Mouse (Mus musculus) activated CD4-positive, CD25-positive, alpha-beta regulatory T cell, adult 4 months (primary cell): ENCODE results near the gene Abca13. TPM values are rescaled to one million over a fixed set of nuclear protein-coding genes. Genes with fewer than 3 reads are reported as not detected.
"Not testable (repeated sequence)": the region's sequence is repeated elsewhere in the genome, so short reads cannot be mapped to it uniquely, and the experiment has no call there.

Source experiments
- ATAC-seq: one replicate; pipeline ENCODE4 v1.8.0; 2017
- polyA plus RNA-seq, 2 experiments: library from polyadenylated mRNA; unstranded; fragments of 100-300 nt; shearing (Covaris generic); gene quantifications; one replicate each; pipeline ENCODE4 v1.2.1; 2017

Gene Abca13
- under 1 TPM in 1 of 2 experiments, not detected in 1; 0.03 TPM for polyA plus RNA-seq

DNA sequence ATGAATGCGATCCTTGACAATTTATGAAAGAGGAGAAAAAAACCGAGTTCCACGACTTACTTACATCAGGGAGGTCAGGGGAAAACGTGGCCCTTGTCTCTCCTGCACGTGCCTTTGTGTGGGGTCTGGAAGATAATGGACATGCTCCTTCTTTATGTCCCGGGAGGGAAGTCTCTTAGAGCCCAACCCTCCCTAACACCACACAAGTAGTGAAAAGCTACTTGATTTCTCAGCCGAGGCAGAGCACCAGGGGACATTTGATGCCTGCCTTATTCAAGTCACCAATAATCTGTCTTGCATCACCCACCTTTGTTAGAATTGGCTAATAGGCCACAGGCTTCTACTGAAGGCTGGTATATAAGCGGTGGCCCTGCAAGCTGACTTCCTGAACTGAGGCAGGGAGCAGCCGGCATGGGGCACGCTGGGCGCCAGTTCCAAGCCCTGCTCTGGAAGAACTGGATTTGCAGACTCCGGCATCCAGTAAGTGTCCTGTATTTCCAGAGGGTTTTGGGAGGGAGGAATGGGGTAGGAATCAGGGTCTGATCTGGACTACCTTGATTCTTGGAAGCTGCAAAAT lies at the start of gene Abca13:
TSS of gene Abca13 (plus strand) at position 388 of the 577 bp plus-strand sequence.
- no peak for ATAC-seq

DNA sequence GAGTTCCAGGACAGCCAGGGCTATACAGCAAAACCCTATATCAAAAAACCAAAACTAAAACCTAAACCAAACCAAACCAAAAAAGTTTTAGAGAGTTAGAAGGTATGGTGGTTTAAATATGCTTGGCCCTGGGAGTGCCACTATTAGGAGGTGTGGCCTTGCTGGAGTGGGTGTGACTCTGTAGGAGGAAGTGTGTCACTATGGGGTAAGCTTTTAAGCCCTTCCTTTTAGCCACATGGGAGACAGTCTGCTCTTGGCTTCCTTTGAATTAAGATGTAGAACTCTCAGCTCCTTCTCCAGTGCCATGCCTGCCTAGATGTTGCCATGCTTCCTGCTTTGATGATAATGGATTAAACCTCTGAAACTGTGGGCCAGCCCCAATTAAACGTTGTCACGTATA lies 46.6 kb upstream of the Abca13 start:
- no peak for ATAC-seq

DNA sequence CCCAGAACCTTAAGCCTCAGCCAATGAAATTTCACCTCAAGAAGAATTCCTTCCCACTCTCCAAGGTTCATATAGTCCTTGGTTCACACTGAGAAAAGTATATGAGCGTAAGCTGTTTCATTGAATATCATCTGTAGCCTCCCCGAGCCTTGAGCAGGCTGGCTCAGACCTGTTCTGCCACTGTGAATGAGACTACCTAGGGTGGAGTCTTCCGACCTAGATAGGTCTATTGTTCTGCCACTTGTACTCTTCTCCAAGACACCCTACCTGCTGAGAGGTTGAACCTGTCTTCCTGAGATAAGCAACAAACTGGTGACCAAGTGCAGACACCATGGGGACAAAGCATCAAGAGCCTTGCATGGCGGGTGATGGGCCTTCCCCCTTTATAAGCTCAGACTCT lies 45.6 kb upstream of the Abca13 start:
- no peak for ATAC-seq

DNA sequence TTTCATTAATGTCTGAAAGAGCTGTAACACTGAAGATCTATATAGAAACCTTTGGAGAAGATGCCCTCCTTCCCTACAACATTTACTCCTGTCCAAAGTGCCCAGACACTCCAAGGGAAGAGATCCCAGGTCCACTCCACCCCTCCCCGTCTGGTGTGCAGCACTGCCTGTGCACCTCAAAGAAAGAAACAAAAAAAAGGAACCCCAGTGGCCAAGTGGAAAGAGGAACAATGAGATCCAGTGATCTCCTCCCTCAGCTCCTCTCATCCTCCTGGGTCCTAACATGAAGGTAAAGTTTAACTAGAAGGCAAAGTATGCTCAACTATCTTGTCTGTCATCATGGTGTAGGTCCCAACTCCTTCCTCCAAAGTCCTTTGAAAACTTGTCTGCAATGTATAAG lies 45.1 kb upstream of the Abca13 start:
- no peak for ATAC-seq

DNA sequence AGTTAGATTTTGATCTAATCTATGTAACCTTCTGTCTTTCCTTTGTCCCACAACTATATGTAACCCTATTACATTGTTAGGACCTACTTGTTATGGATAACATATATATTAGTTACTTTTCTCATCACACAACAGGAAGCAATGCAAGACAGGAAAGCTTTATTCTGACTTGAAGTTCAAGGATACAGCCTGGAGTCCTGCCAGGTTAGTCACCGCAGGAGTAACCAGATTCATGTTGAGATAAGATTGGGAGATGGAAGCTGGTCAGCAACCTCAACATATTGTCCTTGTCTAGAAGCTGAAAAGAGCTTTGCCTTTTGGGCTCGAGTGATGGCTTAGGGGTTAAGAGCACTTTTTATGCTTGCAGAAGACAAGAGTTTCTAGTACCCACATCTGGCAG lies 43.5 kb upstream of the Abca13 start:
- ATAC-seq, result no peak

DNA sequence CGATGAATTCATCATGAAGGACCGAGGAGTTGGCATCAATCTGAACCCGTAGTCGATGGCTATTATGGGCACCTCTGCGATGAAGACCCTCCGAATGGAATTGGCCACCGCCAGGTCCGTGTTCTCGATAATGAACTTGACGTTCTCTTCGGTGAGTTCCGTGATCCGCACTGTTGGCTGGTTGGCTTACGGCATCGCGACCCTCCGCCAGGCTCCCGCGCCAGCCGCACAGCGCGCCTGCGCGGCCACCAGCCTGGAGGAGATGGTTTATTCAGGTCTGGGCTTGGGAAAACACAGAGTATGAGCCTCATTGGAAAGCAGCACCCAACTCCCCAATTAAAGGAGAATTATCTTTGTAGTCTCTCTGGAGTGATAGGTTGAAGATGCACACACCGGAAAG lies 41.3 kb upstream of the Abca13 start:
- ATAC-seq, result not testable (repeated sequence)

DNA sequence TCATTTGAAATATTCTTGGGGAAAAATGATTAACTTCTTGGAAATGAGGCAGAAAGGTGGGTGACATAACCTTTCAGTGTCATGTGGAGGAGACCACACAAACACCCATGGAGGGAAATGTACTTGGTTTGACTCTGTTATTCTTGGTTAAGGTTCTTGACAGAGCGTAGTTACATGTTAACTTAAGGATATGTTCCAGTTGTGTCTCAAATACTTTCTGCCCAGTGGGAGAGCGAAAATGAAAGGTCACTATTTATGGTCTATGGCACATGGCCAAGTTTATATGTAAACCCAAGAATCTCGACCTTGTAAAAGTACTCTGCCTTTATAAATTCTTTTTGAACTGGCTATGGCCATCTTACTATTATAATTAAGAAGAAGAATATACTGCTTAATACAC lies 31.8 kb upstream of the Abca13 start:
- ATAC-seq, result no peak

DNA sequence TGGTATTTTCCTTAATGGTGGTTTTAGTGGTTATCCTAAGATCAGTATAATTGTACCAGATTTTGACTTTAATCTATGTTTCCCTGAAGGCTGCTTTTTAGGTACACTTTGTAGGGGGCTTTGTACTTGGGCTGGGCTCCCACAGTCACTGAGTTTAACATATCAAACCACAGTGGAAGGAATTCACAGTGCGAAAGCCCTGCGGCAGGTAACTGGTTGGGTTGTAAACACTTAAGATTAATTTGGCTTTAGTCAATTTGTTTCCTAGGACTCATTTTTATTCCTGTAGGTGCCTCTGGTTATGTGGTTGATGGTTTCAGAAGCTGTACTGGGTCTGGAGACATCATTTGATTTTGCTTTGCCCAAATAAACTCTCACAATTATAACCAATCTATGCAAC lies 24.4 kb upstream of the Abca13 start:
- no peak for ATAC-seq

DNA sequence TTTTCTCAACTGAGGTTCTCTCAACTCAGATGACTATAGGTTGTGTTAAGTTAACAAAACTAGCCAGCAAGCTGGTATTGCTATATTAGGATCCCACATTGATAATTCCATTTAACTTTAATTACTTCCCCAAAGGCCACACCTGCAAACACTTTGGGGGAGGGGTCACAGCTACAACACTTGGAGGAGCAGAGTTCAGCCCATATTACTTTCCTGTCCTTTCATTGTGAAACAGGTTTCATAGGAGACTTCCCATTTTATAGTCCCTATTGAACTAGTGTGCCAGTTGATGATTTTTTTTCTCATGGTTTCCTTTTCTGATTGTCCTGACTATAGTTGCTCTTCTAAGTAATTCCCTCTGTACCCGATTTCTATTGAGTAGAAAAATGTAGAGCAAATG lies 10.3 kb upstream of the Abca13 start:
- no peak for ATAC-seq

DNA sequence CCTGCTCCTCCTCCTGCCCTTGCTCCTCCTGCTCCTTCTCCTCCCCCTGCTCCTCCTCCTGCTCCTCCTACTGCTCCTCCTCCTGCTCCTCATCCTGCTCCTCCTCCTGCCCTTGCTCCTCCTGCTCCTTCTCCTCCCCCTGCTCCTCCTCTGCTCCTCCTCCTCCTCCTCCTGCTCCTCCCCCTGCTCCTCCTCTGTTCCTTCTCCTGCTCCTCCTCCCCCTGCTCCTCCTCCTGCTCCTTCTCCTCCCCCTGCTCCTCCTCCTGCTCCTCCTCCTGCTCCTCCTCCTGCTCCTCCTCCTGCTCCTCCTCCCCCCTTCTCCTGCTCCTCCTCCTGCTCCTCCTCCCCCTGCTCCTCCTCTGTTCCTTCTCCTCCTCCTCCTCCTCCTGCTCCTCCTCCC lies 2.3 kb upstream of the Abca13 start:
- ATAC-seq, result not testable (repeated sequence)

DNA sequence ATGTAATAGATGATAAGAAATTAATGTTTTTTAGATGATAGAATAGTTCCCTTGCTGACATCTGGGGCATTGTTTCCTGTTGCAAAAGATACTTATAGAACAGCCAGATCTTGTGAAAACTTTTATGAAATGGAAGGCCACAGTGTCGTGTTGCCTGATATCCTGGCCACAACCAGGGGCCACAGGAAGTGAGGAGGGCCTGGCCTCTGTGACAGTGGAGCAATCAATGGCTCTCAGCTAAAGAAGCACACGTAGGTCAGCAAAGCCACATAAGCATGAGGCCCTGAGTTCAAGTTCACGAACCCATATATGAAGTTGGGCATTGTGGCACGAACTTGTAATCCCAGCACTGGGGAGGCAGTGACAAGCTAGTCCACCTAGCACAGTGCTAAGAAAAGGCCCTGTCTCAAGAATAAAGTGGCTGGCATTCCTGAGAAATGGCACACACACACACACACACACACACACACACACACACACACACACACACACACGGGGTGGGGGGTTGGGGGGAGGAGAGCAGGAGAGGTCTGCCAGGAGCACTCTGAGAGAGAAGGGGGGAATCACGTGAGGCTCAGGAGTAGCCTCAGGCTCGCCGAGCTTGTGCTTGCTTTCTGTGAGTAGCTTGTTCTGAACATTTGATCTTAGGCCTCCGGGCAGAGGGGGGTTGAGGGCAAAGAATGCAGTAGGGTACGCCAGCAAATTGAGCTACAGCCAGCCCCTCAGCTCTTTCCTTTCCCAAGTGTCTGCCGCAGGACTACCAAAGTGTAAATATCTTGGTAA lies 779 bp upstream of the Abca13 start:
- ATAC-seq, result no peak

DNA sequence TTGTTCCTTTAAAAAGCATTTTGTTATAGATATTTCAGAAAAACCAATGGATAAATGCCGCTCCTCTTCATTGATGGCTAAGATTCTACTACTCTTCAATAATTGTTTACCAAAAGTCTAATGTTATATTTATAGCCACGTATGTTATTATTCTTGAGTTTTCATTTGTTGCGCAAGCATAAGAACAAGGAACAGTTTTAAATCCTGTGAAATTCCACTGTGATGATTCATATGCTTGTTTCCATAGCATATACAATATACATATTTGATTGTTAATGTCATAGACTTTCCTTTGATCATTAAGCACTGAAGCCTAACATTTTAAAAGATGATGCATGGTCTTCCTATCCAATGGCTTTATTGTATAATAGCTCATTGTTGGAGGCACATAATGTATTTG lies 3.1 kb downstream of the Abca13 start:
- ATAC-seq, result no peak

DNA sequence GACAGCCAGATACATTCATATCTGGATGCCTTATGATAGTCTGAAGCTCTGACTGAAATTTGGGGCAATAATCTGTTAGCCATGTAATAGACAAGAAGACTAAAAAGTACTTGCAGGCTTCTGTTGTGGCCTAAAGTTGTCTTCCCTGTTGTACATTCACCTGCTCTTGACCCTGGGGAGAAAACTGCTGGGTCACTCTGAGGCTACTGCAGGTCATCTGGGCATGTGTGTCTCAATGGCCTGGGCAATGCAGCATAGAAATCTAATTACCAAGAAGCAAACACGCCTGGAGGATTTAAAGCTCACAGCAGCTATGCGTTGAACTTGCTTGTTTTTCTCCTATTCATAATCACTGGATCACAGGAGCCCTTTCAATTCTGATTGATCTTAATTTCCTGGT lies 8.1 kb downstream of the Abca13 start:
- no peak for ATAC-seq

DNA sequence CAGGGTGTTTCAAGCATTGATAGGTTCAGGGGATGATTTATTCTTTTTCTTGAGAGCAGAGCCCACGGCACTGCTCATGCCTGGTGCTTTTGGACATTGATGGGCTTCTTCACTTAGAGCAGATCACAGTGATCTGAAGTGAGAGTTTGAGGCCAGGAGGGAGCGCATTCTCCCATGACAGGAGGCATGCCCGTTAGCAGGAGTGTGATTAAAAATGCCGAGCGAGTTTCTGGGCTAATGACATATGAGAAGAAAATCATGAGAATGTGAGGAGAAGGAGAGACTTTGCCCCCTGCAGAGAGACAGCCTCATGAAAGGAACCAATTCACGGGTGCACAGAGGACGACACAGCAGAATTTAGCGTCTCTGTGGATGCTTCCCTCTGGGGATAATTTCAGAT lies 19.0 kb downstream of the Abca13 start:
- ATAC-seq, result no peak

DNA sequence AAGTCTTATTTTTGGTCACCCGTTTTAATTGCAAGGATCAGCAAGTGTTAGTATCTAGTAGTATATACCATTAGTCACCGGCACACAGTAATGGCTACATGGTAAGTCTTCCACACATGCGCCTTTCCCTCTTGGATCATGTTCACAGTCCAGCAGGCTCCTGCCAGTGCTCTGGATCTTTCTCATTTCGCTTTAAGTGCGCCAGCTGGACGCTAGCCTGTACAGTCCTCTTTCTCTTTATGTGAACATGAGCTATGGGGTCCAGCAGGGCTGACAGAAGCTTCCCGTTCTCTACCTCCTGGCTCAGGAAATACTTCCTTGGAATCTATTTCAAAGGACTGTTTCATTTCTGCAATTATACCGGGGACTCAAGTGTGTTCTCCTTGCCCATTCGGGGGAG lies 21.8 kb downstream of the Abca13 start:
- ATAC-seq, result no peak

DNA sequence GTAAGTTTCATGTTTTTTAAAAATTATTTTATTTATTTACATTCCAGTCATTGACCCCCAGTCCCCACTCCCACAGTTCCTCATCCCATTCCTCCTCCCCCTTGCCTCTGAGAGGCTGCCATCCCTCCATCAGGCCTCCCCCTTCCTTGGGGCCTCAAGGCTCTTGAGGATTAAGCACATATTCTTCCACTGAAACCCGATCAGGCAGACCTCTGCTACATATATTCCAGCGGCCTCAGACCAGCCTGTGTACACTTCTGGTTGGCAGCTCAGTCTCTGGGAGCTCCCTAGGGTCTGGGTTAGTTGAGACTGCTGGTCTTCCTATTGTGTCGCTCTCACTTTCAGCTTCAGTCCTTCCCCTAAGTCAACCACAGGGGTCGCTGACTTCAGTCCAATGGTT lies 24.5 kb downstream of the Abca13 start:
- ATAC-seq, result no peak

DNA sequence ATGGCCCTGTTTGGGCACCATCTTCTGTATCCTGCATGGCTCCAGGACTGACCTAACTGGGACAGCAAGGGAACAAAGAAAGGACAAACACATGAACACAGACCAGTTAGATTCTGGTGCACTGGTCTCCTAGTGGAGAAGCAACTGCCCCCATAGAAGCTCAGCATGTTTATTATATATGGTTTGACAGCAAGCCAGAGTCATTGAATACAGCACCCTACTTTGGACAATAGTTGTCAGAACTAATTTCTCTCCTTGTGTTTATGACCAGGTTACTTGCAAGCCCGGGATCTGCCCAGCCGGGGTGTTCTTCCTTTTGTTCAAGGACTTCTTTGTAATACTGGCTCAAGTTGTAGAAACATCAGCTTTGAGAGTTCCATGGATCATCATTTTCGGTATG lies 28.8 kb downstream of the Abca13 start:
- no peak for ATAC-seq

DNA sequence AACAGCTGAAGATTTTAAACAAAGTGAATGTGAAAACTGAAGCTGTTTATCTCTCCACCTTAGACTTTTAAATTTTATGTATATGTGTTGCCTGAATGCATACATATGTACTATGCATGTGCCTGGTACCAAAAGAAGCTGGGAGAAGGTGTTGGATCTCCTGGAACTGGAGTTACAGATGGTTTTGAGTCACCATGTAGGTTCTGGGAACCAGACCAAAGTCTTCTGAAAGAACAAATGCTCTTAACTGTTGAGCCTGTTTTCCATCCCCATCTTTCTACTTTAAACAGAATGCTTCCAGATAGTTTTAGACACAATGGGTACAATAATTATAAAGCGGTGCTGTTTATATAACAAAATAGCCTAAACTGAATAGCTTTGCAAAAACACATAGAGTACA lies 29.9 kb downstream of the Abca13 start:
- no peak for ATAC-seq

DNA sequence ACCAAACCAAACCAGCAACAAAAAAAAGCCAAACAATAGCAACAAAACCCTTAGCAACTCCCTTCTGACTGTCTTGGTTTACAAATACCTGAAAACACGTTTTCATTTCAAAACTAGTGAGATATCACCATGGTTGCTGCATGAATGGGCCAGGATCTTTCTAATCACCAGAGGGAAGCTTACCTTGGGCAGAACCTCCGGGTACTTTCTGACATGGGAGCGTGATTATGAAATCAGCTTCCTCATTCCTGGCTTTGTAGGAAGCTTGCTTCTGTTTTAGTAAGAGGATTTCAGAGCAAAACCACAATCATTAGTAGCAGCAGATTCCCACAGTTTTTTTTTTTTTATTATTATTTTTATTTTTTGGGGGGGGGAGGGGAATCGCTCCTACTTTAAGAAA lies 34.7 kb downstream of the Abca13 start:
- ATAC-seq, result no peak

DNA sequence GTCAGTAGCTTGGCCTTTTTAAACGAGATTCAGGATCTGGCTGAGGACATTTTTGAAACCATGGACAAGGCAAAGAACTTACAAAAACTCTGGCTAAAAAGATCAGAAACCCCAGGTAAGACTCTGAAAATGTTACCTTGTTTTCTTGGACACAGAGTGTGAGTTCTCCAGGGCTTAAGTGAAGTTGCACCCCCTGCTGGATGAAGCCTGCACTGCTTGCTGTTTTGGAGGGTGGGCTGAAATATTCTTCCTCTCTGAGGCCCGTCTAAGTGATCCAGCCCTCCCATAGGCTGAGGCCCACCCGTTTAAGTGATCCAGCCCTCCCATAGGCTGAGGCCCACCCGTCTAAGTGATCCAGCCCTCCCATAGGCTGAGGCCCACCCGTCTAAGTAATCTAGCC lies 57.9 kb downstream of the Abca13 start:
- not testable (repeated sequence) for ATAC-seq

DNA sequence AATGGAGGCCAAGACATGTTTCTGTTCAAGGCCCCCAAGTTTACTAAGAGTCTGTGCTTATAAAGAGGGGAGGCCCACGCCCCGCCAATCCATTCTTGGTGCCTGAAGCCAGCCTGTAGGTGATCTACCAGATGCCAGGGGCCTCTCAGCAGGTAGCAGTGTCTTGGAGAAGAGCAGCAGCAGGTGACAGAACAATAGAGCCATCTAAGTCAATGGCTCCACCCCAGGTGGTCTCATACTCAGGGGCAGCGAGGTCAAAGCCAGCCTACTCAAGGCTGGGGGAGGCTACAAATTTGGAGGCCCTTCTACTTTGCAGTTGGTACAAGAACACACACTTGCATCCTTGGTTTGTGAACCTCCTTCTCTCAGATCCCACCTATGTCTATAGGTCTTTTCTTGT lies 71.3 kb downstream of the Abca13 start:
- ATAC-seq, result not testable (repeated sequence)

DNA sequence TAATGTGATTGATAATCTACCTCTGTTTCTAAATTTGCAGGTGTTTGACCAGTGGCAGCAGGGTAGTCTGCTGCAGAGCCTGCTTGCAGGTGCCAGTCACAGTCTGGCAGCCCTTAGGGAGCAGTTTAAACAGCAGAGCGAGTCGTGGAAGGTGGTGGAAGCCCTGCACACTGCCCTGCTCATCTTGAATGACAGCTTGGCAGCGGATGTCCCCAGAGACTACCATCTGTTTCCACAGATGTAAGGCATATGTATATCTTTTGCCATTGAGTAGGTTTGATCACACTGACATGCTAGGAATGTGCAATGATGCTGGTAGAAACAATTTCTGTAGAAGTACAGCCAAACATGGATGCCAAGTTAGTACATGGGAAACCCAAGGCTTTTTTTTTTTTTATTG lies 77.3 kb downstream of the Abca13 start:
- no peak for ATAC-seq

DNA sequence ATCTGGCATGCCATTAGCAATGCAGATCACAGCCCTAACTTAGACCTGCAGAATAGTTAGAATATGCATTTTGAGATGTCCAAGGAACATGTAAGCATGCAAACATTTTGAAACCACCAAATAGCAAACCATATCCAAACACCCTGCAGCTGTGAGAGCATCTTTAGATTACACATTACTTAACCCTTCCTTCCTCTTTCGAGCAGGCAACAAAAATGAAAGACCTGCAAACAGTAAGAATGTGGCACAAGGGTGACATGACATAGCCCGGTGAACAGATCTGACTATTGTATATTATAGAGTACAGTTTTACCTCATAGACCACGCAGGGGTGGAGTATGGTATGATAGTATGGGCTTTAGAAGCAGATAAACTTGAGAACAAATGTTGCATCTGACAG lies 93.5 kb downstream of the Abca13 start:
- no peak for ATAC-seq

DNA sequence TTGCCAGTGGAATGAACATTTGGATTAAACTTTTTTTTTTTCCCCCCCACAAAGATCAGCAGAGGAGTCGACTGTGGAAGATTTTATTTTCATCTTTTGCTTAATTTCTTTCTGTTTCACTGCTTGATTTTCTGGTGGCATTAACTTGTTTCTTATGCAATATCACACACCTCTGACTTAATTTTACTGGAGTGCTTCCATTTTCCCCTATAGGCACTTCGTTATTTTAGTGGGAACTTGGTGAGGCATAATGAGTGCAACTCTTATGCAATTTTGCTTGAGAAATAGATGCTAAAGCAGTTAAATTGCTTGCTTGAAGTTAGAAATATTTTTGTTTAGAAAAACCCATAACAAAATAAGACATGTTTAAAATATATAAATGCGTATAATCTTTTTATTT lies 94.0 kb downstream of the Abca13 start:
- no peak for ATAC-seq

DNA sequence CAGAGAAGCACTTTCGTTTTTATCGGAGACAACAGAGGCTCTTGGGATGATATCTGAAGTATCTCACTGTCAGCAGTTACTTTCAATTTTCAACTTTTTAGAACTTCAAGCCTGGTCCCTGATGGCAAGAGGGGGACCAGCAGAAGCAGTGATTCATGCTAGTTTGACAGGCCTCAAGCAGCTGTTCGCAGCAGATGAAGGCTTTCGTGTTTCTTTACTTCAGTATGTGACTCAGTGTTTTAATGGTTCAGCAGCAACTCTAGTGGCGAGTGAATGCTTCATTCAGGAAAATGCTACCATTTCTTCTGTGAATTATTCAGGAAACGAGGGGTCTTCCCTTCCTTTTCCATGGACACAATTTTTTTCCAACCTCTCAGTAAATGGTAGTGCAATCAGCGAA lies 99.4 kb downstream of the Abca13 start:
- no peak for ATAC-seq
